Mouse (Mus musculus) kidney, adult 2 months (tissue): Measurements from ENCODE around the gene Hcrtr2.

Experiments
- CTCF ChIP-seq: fragments of 200-500 bp; conservative IDR thresholded peaks from 2 replicates; pipeline ENCODE4 v1.5.1; 2011; ENCODE audit warnings: low read depth, mild to moderate bottlenecking, control low read depth, low read length, moderate library complexity, mixed read lengths; ENCODE audit not compliant: insufficient read depth, insufficient read length
- POLR2A ChIP-seq: fragments of 200-500 bp; IDR thresholded peaks from one replicate; pipeline ENCODE4 v1.6.1; 2011; ENCODE audit warnings: low read depth, low read length, control low read depth

GRCm38 (mm10) chr9:76320755-76321154 lies 2.9 kb downstream of the Hcrtr2 start:
- no peak for TF ChIP-seq CTCF
- no peak for TF ChIP-seq POLR2A
